Mouse (Mus musculus) left cerebral cortex, postnatal 14 days (tissue): ENCODE data around the gene Trappc10. TPM values are rescaled to one million over a fixed set of nuclear protein-coding genes. Genes with fewer than 3 reads are reported as not detected.

Source experiments
- DNase-seq, 2 experiments: peaks; one replicate each; pipeline ENCODE4 v3.0.0; 2021 to 2022; ENCODE audit warnings: low spot score in 2 of 2, mixed read lengths in 1 of 2
- intact Hi-C: fragments of 180-260 bp; cut with DNase I; formaldehyde crosslinking; loops from one replicate; pipeline ENCODE4 v1.15.1; 2025
- long read RNA-seq, 2 experiments: library from polyadenylated mRNA; stranded (forward); transcript quantifications; one replicate each; pipeline ENCODE4 v2.0.0; 2021
- total RNA-seq, 2 experiments: library from RNA; stranded (reverse); gene quantifications; 2 replicates each; pipeline ENCODE4 v1.2.3; 2021

Gene Trappc10
- total RNA-seq: 10 to 100 TPM; 75.2 to 86.8 TPM
- long read RNA-seq, experiment 1, partial matches to known transcripts: 0 of 1 reads
- long read RNA-seq, experiment 1, other reads (novel, unspliced or antisense): 1 of 1 reads
- long read RNA-seq, experiment 2, partial matches to known transcripts: 2 of 2 reads
- long read RNA-seq, experiment 2, other reads (novel, unspliced or antisense): 0 of 2 reads

GRCm38 (mm10) chr10:78244438-78245224, at the start of gene Trappc10:
Gene Trappc10 (minus strand): TSS chr10:78244641.
- intact Hi-C loops: no loop called here
- peak; percentile 83 to 88 for DNase-seq

- intact Hi-C loops: no loop called here
- DNase-seq: no peak
Observed at GRCm38 (mm10) chr10:78293576-78293975, 49.1 kb upstream of the Trappc10 start.

GRCm38 (mm10) chr10:78292381-78292780, 47.9 kb upstream of the Trappc10 start:
- no peak for DNase-seq
- intact Hi-C loops: no loop called here

- intact Hi-C loops: no loop called here
- DNase-seq: no peak
Observed at GRCm38 (mm10) chr10:78290730-78291535, 46.5 kb upstream of the Trappc10 start.

GRCm38 (mm10) chr10:78288896-78289295, 44.5 kb upstream of the Trappc10 start:
- no peak for DNase-seq
- intact Hi-C loops: no loop called here

- DNase-seq: no peak
- intact Hi-C loops: no loop called here
Observed at GRCm38 (mm10) chr10:78288135-78288534, 43.7 kb upstream of the Trappc10 start.

GRCm38 (mm10) chr10:78287465-78288132, 43.2 kb upstream of the Trappc10 start:
- intact Hi-C loops: no loop called here
- DNase-seq: no peak

GRCm38 (mm10) chr10:78285959-78286358, 41.5 kb upstream of the Trappc10 start:
- peak in 1 of 2 experiments; percentile 19 for DNase-seq
- intact Hi-C loops: no loop called here

- intact Hi-C loops: no loop called here
- DNase-seq: no peak
Observed at GRCm38 (mm10) chr10:78285409-78285808, 41.0 kb upstream of the Trappc10 start.

- intact Hi-C loops: no loop called here
- DNase-seq: no peak
Observed at GRCm38 (mm10) chr10:78284812-78285211, 40.4 kb upstream of the Trappc10 start.

GRCm38 (mm10) chr10:78282411-78282810, 38.0 kb upstream of the Trappc10 start:
- DNase-seq: no peak
- intact Hi-C loops: no loop called here

GRCm38 (mm10) chr10:78280486-78280885, 36.0 kb upstream of the Trappc10 start:
- intact Hi-C loops: loop anchor here (2.0 kb wide), 1 partner anchor 64 kb away; no protein-coding TSS in a partner anchor
- no peak for DNase-seq

- intact Hi-C loops: loop anchor here (1.0 kb wide), 1 partner anchor 113 kb away; no protein-coding TSS in a partner anchor
- DNase-seq: peak; percentile 63
Observed at GRCm38 (mm10) chr10:78279210-78279609, 34.8 kb upstream of the Trappc10 start.

- no peak for DNase-seq
- intact Hi-C loops: no loop called here
Observed at GRCm38 (mm10) chr10:78277835-78278234, 33.4 kb upstream of the Trappc10 start.

GRCm38 (mm10) chr10:78276242-78276641, 31.8 kb upstream of the Trappc10 start:
- DNase-seq: no peak
- intact Hi-C loops: no loop called here

GRCm38 (mm10) chr10:78272932-78273331, 28.5 kb upstream of the Trappc10 start:
- DNase-seq: no peak
- intact Hi-C loops: no loop called here

- intact Hi-C loops: no loop called here
- DNase-seq: no peak
Observed at GRCm38 (mm10) chr10:78265881-78266280, 21.4 kb upstream of the Trappc10 start.

GRCm38 (mm10) chr10:78264735-78265134, 20.3 kb upstream of the Trappc10 start:
- intact Hi-C loops: no loop called here
- no peak for DNase-seq

- peak in 1 of 2 experiments; percentile 39 for DNase-seq
- intact Hi-C loops: no loop called here
Observed at GRCm38 (mm10) chr10:78260916-78261650, 16.6 kb upstream of the Trappc10 start.
